In genomic region chr15:81350401-81350800, GRCm38 (mm10) we compare ENCODE assay signal across 17 mouse cellular contexts. TPM values are rescaled to one million over a fixed set of nuclear protein-coding genes. Genes with fewer than 3 reads are reported as not detected.
A peak's percentile ranks its signal among the peaks of the same experiment; 100 is the strongest.
DNase-seq lines count a peak whose midpoint lies in the region; ATAC-seq and TF ChIP-seq lines count a peak whose summit lies in the region.
"Had no signal": no experiment of that assay in that cellular context is flagged by ENCODE, and none has a peak within 500 bp of the region (broad histone marks: within the 10 kb centered on the region; RNA-seq: fewer than 3 reads in every experiment).

No protein-coding gene starts in this region.

- H3K9me3 ChIP-seq in forebrain, embryonic 12.5 days: no peaks in the 10 kb centered on the region
- no peaks in the 10 kb centered on the region for H3K9me3 ChIP-seq in forebrain, postnatal 0 days (ENCODE audit: low read length)
- no peaks in the 10 kb centered on the region for H3K9me3 ChIP-seq in limb, embryonic 13.5 days
- H3K9me3 ChIP-seq in limb, embryonic 10.5 days (replicated peaks): no peaks in the 10 kb centered on the region
- H3K9me3 ChIP-seq: limb, embryonic 12.5 days had no signal

- no peak overlapping the region for H3K4me3 ChIP-seq in forebrain, embryonic 12.5 days (replicated peaks)
- H3K4me3 ChIP-seq in forebrain, postnatal 0 days (ENCODE audit: low read depth, low read length): no peak overlapping the region
- no peak overlapping the region for H3K4me3 ChIP-seq in limb, embryonic 13.5 days
- no peak overlapping the region for H3K4me3 ChIP-seq in limb, embryonic 10.5 days
- H3K4me3 ChIP-seq: limb, embryonic 12.5 days had no signal

- TF ChIP-seq CTCF in forebrain, postnatal 0 days (IDR thresholded peaks at IDR 0.05; ENCODE audit: low read depth): no peak

- no peak overlapping the region for H3K4me2 ChIP-seq in forebrain, embryonic 12.5 days
- H3K4me2 ChIP-seq in forebrain, postnatal 0 days (ENCODE audit: low read depth): no peak overlapping the region
- H3K4me2 ChIP-seq in limb, embryonic 13.5 days (replicated peaks): no peak overlapping the region
- H3K4me2 ChIP-seq: limb, embryonic 12.5 days had no signal

- no peaks in the 10 kb centered on the region for H3K4me1 ChIP-seq in forebrain, embryonic 12.5 days
- H3K4me1 ChIP-seq in forebrain, postnatal 0 days (ENCODE audit: insufficient read depth): no peaks in the 10 kb centered on the region
- peaks cover 6% of the 10 kb centered on the region; the same call in 1 of the 2 replicates for H3K4me1 ChIP-seq in limb, embryonic 13.5 days
- H3K4me1 ChIP-seq in limb, embryonic 10.5 days: no peaks in the 10 kb centered on the region
- H3K4me1 ChIP-seq: limb, embryonic 12.5 days had no signal

- DNase-seq in forebrain, postnatal 0 days: no peak
- no peak for DNase-seq in limb, embryonic 10.5 days (ENCODE audit: low spot score)
- peak; percentile 15 for DNase-seq in urinary bladder, postnatal 25 days (ENCODE audit: low spot score)
- no peak for DNase-seq in urinary bladder, postnatal 10 days (ENCODE audit: low spot score)
- no peak for DNase-seq in frontal cortex, postnatal 25 days (ENCODE audit: low spot score in 2 of 2)
- no peak for DNase-seq in embryo, embryonic 9.5 days (ENCODE audit: extremely low spot score)
- DNase-seq: cerebellum, adult 9-10 months; layer of hippocampus, postnatal 36 days had no signal

- no peak for ATAC-seq in forebrain, embryonic 12.5 days (ENCODE audit: low FRiP score)
- ATAC-seq in forebrain, postnatal 0 days: no peak
- ATAC-seq in limb, embryonic 13.5 days (ENCODE audit: low FRiP score, low read depth): no peak
- ATAC-seq: hindbrain, embryonic 16.5 days had no signal

- H3K36me3 ChIP-seq in forebrain, embryonic 12.5 days (replicated peaks): no peaks in the 10 kb centered on the region
- H3K36me3 ChIP-seq in forebrain, postnatal 0 days (ENCODE audit: insufficient read depth): no peaks in the 10 kb centered on the region
- H3K36me3 ChIP-seq in limb, embryonic 13.5 days: peaks cover 8% of the 10 kb centered on the region
- H3K36me3 ChIP-seq in limb, embryonic 10.5 days: peaks cover 18% of the 10 kb centered on the region

- no peak overlapping the region for H3K9ac ChIP-seq in forebrain, embryonic 12.5 days
- no peak overlapping the region for H3K9ac ChIP-seq in forebrain, postnatal 0 days
- H3K9ac ChIP-seq in limb, embryonic 13.5 days: 0 out of 2 replicates have a peak overlapping the region, but pooled peaks have one; percentile 31
- H3K9ac ChIP-seq: limb, embryonic 12.5 days had no signal

- H3K27ac ChIP-seq in forebrain, embryonic 12.5 days: peak overlapping the region; percentile 47; the same call in 1 of the 2 replicates
- no peak overlapping the region for H3K27ac ChIP-seq in forebrain, postnatal 0 days (ENCODE audit: low read depth, low read length)
- 0 out of 2 replicates have a peak overlapping the region, but pooled peaks have one; percentile 15 for H3K27ac ChIP-seq in limb, embryonic 13.5 days
- H3K27ac ChIP-seq in limb, embryonic 10.5 days: no peak overlapping the region
- H3K27ac ChIP-seq: limb, embryonic 12.5 days; macrophage had no signal

- WGBS in forebrain, embryonic 12.5 days: 52% methylated on average over 1 of the region's 1 CpGs
- WGBS in forebrain, postnatal 0 days: 41% methylated on average over 1 of the region's 1 CpGs
- 59% methylated on average over 1 of the region's 1 CpGs for WGBS in limb, embryonic 13.5 days
- 77% methylated on average over 1 of the region's 1 CpGs for WGBS in limb, embryonic 10.5 days

- H3K27me3 ChIP-seq in forebrain, embryonic 12.5 days: no peaks in the 10 kb centered on the region
- no peaks in the 10 kb centered on the region for H3K27me3 ChIP-seq in forebrain, postnatal 0 days (ENCODE audit: insufficient read depth, low read length)
- H3K27me3 ChIP-seq in limb, embryonic 13.5 days: no peaks in the 10 kb centered on the region
- H3K27me3 ChIP-seq in limb, embryonic 10.5 days (ENCODE audit: low read depth, poor library complexity, severe bottlenecking): no peaks in the 10 kb centered on the region
- H3K27me3 ChIP-seq: limb, embryonic 12.5 days had no signal

RNA-seq across cellular contexts. Expression of gene Slc25a17, which starts 10.2 kb away (rescaled TPM):
- polyA plus RNA-seq in forebrain, embryonic 12.5 days (2016; fragmentation: Nextera tagmentation; extraction: Ambion mirVana): 104 and 108 TPM in 2 replicates
- 78.8 and 80.7 TPM in 2 replicates for total RNA-seq in forebrain, postnatal 0 days (2014; rRNA removed)
- polyA plus RNA-seq in forebrain, postnatal 0 days (2015; fragmentation: Nextera tagmentation; extraction: Ambion mirVana): 121 and 123 TPM in 2 replicates
- 117 and 119 TPM in 2 replicates for polyA plus RNA-seq in limb, embryonic 13.5 days (2015; fragmentation: Nextera tagmentation; extraction: Ambion mirVana)
- polyA plus RNA-seq in limb, embryonic 10.5 days (2016; fragmentation: Nextera tagmentation; extraction: Ambion mirVana): 86.9 and 93.6 TPM in 2 replicates

RNA-seq across cellular contexts. Expression of gene St13, which starts 49.5 kb away (rescaled TPM):
- 218 and 219 TPM in 2 replicates for polyA plus RNA-seq in forebrain, embryonic 12.5 days (2016; fragmentation: Nextera tagmentation; extraction: Ambion mirVana)
- 140 and 143 TPM in 2 replicates for total RNA-seq in forebrain, postnatal 0 days (2014; rRNA removed)
- 206 and 223 TPM in 2 replicates for polyA plus RNA-seq in forebrain, postnatal 0 days (2015; fragmentation: Nextera tagmentation; extraction: Ambion mirVana)
- 185 and 189 TPM in 2 replicates for polyA plus RNA-seq in limb, embryonic 13.5 days (2015; fragmentation: Nextera tagmentation; extraction: Ambion mirVana)
- polyA plus RNA-seq in limb, embryonic 10.5 days (2016; fragmentation: Nextera tagmentation; extraction: Ambion mirVana): 222 and 234 TPM in 2 replicates

RNA-seq across cellular contexts. Expression of gene Xpnpep3, which starts 49.5 kb away (rescaled TPM):
- polyA plus RNA-seq in forebrain, embryonic 12.5 days (2016; fragmentation: Nextera tagmentation; extraction: Ambion mirVana): 11.5 and 11.9 TPM in 2 replicates
- total RNA-seq in forebrain, postnatal 0 days (2014; rRNA removed): 6.5 and 8.5 TPM in 2 replicates
- 4.3 and 7.4 TPM in 2 replicates for polyA plus RNA-seq in forebrain, postnatal 0 days (2015; fragmentation: Nextera tagmentation; extraction: Ambion mirVana)
- polyA plus RNA-seq in limb, embryonic 13.5 days (2015; fragmentation: Nextera tagmentation; extraction: Ambion mirVana): 12.2 and 12.6 TPM in 2 replicates
- polyA plus RNA-seq in limb, embryonic 10.5 days (2016; fragmentation: Nextera tagmentation; extraction: Ambion mirVana): 13.9 and 14.1 TPM in 2 replicates

RNA-seq across cellular contexts. Expression of gene Dnajb7, which starts 57.7 kb away (rescaled TPM):
- polyA plus RNA-seq in forebrain, embryonic 12.5 days (2016; fragmentation: Nextera tagmentation; extraction: Ambion mirVana): 1.7 and 2.4 TPM in 2 replicates
- total RNA-seq in forebrain, postnatal 0 days (2014; rRNA removed): not detected in 2 replicates
- polyA plus RNA-seq in forebrain, postnatal 0 days (2015; fragmentation: Nextera tagmentation; extraction: Ambion mirVana): 0.18 TPM in 1 of 2 replicates, not detected in the other
- polyA plus RNA-seq in limb, embryonic 13.5 days (2015; fragmentation: Nextera tagmentation; extraction: Ambion mirVana): 2.5 and 2.9 TPM in 2 replicates
- polyA plus RNA-seq in limb, embryonic 10.5 days (2016; fragmentation: Nextera tagmentation; extraction: Ambion mirVana): 3.0 and 4.0 TPM in 2 replicates
- total RNA-seq: adrenal gland, adult 18-20 months; gastrocnemius, adult 8-10 months; layer of hippocampus, postnatal 36 days; neutrophil, adult 5-6 weeks had no signal
- polyA plus RNA-seq: large intestine, adult 2 months had no signal

Comparison
In these comparisons a context has a peak if more than half of its experiments do, and no peak if none do; other contexts are left out.
1. H3K27ac ChIP-seq: peak in forebrain, embryonic 12.5 days (single experiment) and limb, embryonic 13.5 days (single experiment); none in forebrain, postnatal 0 days (single experiment) and limb, embryonic 10.5 days (single experiment).